Mouse (Mus musculus): Measurements from ENCODE around the gene Mns1.
A peak's percentile ranks its signal among the peaks of the same experiment; 100 is the strongest.
"Not testable (repeated sequence)": the region's sequence is repeated elsewhere in the genome, so short reads cannot be mapped to it uniquely, and the experiment has no call there.

Gene Mns1

GRCm38 (mm10) chr9:72437822-72438701 is at the start of gene Mns1:
Mns1 (plus strand) TSS chr9:72438011.
- DNase-seq (ENCODE audit: low spot score): peak; percentile 96

GRCm38 (mm10) chr9:72388934-72389333 is 48.9 kb upstream of the Mns1 start:
- DNase-seq (ENCODE audit: low spot score): no peak

GRCm38 (mm10) chr9:72389431-72390002 is 48.3 kb upstream of the Mns1 start:
- no peak for DNase-seq (ENCODE audit: low spot score)

GRCm38 (mm10) chr9:72390321-72391077 is 47.3 kb upstream of the Mns1 start:
- DNase-seq (ENCODE audit: low spot score): no peak

- no peak for DNase-seq (ENCODE audit: low spot score)
These were observed 45.1 kb upstream of the Mns1 start for GRCm38 (mm10) chr9:72392686-72393085.

- DNase-seq (ENCODE audit: low spot score): peak; percentile 35
These were observed 44.6 kb upstream of the Mns1 start for GRCm38 (mm10) chr9:72393238-72393637.

- peak; percentile 44 for DNase-seq (ENCODE audit: low spot score)
These were observed 43.9 kb upstream of the Mns1 start for GRCm38 (mm10) chr9:72393869-72394341.

GRCm38 (mm10) chr9:72400121-72400520 is 37.7 kb upstream of the Mns1 start:
- DNase-seq (ENCODE audit: low spot score): no peak

- DNase-seq (ENCODE audit: low spot score): not testable (repeated sequence)
These were observed 36.0 kb upstream of the Mns1 start for GRCm38 (mm10) chr9:72401769-72402168.

- no peak for DNase-seq (ENCODE audit: low spot score)
These were observed 34.4 kb upstream of the Mns1 start for GRCm38 (mm10) chr9:72403421-72403820.

- no peak for DNase-seq (ENCODE audit: low spot score)
These were observed 33.4 kb upstream of the Mns1 start for GRCm38 (mm10) chr9:72404446-72404845.

GRCm38 (mm10) chr9:72404934-72405333 is 32.9 kb upstream of the Mns1 start:
- DNase-seq (ENCODE audit: low spot score): no peak

GRCm38 (mm10) chr9:72405882-72406638 is 31.8 kb upstream of the Mns1 start:
- DNase-seq (ENCODE audit: low spot score): no peak

GRCm38 (mm10) chr9:72408131-72408586 is 29.7 kb upstream of the Mns1 start:
- DNase-seq (ENCODE audit: low spot score): peak; percentile 97

GRCm38 (mm10) chr9:72409381-72410225 is 28.2 kb upstream of the Mns1 start:
- DNase-seq (ENCODE audit: low spot score): peak; percentile 5

- no peak for DNase-seq (ENCODE audit: low spot score)
These were observed 26.1 kb upstream of the Mns1 start for GRCm38 (mm10) chr9:72411746-72412145.

GRCm38 (mm10) chr9:72418443-72418842 is 19.4 kb upstream of the Mns1 start:
- DNase-seq (ENCODE audit: low spot score): no peak

- no peak for DNase-seq (ENCODE audit: low spot score)
These were observed 17.3 kb upstream of the Mns1 start for GRCm38 (mm10) chr9:72420490-72420889.

GRCm38 (mm10) chr9:72422284-72422683 is 15.5 kb upstream of the Mns1 start:
- no peak for DNase-seq (ENCODE audit: low spot score)

- no peak for DNase-seq (ENCODE audit: low spot score)
These were observed 15.1 kb upstream of the Mns1 start for GRCm38 (mm10) chr9:72422753-72423152.
